Mouse (Mus musculus) left cerebral cortex, adult 18-20 months (tissue): Measurements from ENCODE around the gene Mfap5. TPM values are rescaled to one million over a fixed set of nuclear protein-coding genes. Genes with fewer than 3 reads are reported as not detected.
A peak's percentile ranks its signal among the peaks of the same experiment; 100 is the strongest.
"Not testable (repeated sequence)": the region's sequence is repeated elsewhere in the genome, so short reads cannot be mapped to it uniquely, and the experiment has no call there.

Experiments
- DNase-seq, 2 experiments: peaks; one replicate each; pipeline ENCODE4 v3.0.0; 2021 to 2022; ENCODE audit warnings: low spot score in 2 of 2, mixed read lengths in 1 of 2
- total RNA-seq, 2 experiments: library from RNA; stranded (reverse); gene quantifications; 2 replicates each; pipeline ENCODE4 v1.2.3; 2021

Mfap5 gene
- total RNA-seq, 2 experiments from 2014 or later: 0.40 to 0.96 TPM

DNA sequence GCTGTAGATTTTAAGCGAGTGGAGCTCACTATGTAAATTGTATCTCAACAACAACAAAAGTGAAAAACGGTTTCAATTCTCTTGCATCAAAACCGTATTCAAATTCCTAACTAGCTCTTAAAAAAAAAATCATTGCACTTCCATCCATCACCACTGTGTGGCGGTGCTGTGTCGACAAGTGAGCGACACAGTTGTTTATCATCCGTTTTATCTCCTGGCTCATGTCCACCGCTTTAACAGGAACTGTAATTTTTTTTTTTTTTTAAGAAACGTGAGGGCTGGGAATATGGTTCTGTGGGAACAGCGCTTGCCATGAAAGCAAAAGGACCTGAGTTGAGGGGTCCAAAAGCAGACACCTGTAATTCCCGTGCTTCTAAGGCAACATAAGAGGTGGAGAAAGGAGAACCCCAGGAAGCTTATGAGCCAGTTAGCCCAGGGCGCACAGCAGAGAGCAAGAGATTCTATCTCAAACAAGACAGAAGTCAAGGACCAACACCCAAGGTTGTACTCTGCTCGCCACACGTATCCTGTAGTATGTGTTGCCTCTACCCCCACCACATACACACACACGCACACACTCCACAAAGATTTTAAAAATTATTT, 51.4 kb downstream of the Mfap5 start:
- DNase-seq: peak; percentile 82 to 83

DNA sequence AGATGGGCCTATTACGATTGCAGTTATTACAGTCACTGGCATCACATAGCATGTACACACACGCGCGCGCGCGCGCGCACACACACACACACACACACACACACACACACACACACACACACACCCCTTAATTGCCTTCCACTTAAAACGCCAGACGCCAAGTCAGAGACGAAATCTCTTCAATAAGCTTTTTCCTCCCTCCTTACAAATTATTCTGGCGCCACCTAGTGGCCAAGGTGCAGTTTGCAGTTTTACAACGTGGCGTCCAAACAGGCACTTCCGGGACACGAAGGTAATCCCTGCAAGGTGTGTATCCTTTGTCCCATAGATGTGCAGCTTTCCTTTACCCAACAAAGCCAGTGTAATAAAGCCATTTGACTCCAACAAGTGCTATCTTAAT, 54.8 kb downstream of the Mfap5 start:
- DNase-seq: peak; percentile 60 to 75

DNA sequence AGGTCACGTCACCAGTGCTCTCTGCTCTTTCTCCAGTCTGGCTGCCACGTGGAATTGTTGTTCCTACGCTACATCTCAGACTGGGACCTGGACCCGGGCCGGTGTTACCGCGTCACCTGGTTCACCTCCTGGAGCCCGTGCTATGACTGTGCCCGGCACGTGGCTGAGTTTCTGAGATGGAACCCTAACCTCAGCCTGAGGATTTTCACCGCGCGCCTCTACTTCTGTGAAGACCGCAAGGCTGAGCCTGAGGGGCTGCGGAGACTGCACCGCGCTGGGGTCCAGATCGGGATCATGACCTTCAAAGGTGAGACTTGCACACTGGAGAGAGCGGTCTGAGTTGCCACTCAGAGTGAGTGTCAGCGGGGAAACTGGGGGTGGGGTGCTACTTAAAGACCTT, 55.4 kb downstream of the Mfap5 start:
- no peak for DNase-seq

DNA sequence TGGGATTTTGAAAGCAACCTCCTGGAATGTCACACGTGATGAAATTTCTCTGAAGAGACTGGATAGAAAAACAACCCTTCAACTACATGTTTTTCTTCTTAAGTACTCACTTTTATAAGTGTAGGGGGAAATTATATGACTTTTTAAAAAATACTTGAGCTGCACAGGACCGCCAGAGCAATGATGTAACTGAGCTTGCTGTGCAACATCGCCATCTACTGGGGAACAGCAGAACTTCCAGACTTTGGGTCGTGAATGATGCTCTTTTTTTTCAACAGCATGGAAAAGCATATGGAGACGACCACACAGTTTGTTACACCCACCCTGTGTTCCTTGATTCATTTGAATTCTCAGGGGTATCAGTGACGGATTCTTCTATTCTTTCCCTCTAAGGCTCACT, 56.8 kb downstream of the Mfap5 start:
- DNase-seq: peak; percentile 67 to 70

DNA sequence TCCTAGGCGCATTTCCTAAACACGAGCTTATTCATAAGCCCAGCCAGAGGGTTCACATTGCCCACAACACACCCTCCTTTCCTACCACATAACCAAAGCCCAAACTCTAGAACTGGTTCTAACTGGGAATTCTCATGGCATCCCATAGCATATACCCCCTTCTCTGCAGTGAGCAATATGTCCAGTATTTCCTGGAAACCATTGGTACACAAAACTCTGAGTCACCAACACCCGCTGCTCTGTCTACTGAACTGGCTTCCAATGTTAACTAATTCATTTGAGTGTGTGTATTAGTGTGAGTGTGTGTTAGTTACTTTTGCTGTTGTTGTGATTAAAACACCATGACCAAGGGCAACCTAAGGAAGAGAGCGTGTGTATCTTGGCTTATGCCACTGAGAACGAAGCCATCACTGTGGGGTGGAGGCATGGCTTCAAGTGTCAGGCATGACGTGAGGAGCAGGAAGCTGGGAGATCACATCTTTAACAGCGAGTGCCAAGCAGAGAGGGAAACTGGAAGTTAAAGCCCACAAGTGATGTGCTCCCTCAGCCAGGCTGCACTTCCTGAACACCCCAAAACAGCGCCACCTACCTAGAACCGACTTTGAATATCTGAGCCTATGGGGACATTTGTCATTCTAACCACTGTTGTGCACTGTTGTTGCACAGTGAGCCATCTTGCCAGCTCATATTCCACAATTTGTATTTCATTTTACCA, 59.6 kb downstream of the Mfap5 start:
- DNase-seq: no peak

DNA sequence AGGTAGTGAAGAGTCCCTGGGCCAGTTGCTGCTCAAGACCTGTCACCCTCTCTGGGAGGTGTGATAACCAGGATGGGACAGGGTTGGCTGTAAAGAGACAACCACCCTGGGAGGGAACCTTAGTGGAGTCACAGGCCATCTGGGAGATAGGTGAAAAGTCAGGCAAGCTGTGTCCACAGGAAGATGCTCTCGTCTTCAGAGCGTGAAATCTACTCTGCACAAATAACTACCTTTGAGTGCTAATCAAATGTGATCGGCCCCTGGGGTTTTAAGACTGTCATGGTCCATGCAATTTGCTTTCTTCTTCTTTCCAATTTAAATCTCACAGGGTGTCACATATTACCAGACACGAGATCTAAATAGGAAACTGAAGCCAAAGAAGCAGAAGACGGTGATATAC, 63.5 kb downstream of the Mfap5 start:
- no peak for DNase-seq

DNA sequence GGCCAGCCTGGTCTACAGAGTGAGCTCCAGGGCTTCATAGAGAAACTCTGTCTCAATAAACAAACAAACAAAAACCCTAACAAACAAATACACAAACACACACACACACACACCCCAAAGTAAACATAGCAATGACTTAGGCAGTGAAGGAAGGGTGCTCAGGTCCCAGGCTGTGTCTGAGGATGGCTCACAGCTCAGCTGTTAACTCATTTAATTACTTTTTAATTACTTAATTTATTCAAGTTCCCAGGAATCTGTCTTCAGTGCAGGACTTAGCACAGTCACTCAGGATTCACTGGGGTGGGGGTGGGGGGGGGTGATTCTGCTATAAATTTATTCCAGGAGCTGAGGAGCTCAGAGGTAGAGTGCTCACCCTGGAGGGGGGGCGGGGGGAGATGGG, 64.1 kb downstream of the Mfap5 start:
- DNase-seq: no peak

DNA sequence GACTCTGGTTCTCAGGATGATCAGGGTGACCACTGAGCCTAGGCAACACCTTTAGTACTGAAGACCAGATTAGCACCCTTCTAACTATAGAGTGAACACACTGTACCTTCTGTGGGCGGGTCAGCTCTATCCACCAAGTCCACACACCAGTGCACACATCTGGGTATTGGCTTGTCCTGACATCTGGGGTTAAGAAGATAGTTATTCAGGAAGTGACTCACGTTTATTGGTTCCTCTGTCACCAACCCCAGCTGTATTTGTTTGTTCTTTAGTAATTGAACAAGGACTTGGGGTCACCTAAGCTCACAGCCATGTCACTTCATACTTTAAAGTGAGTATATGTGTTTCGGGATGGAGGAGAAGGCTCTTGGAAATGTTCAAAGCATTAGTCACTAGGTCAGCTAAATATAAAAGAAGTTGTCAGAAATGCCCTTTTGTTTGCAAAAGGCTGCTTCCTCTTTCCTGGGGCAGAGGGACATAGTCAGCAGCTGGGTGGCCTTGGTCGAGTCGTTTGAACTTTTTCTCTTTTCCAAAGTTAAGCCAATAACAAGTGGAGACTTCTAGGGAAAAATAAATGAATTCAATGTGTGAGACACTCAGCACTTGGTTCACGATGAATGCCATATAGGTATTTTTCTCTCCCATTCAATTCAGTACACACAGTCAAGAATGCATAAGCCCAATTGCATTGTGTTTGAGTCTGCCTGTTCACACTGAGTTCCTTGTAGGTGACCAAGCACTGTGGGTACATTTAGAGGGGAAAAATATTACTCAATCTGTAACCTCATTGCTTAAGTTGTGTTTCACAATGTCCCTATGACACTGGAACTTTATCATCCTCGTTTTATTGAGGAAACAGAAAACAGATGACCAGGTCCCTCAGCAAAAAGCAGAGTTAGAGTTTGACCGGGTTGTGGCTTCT, 65.3 kb downstream of the Mfap5 start:
- no peak for DNase-seq

DNA sequence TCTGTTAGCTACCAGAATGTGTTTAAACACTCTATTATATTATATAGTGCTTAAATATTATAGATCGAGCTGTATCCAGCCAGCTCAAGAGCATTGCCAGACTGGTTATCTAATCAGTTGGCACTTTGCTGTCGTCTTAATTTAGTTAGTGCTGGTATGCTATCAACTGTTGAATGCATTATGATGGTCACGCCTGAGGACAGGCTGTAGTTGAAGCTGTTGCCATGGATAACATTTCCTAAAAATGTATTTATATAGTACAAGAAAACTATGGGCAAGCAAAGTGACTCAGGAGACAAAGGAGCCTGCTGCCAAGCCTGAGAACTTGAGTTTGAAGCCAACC, 65.9 kb downstream of the Mfap5 start:
- DNase-seq: no peak

DNA sequence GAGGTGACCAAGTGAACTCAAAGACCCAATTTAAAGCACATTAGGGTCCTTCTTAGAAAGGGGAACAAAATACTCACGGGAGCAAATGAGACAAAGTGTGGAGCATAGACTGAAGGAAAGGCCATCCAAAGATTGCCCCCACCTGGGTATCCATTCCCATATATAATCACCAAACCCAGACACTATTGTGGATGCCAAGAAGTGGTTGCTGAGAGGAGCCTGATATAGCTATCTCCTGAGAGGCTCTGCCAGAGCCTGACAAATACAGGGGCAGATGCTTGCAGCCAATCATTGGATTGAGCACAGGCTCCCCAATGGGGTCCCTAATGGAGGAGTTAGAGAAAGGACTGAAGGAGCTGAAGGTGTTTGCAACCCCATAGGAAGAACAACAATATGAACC, 69.4 kb downstream of the Mfap5 start:
- not testable (repeated sequence) for DNase-seq

DNA sequence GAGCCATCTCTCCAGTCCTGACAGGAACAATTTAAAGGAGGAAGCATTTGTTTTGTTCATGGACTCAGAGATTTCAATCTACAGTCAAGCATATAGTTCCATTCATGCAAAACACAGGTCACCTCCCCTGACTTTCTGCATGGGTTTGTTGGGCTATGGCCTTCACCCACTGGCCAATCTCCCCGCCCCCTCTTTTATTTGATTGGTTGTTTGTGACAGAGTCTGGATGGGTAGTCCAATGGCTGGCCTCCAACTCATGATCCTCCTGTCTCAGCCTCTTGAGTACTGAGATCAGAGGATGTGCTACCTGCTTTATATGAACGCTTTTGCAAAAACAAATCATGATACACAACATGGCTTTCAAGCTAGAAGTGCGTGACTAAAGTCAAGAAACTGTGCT, 71.4 kb downstream of the Mfap5 start:
- no peak for DNase-seq

Other genes with a start within 250 kb of the Mfap5 start
- under 1 TPM in 1 of 2 experiments, not detected in 1; 0.23 TPM for gene Klrg1, start 223.0 kb upstream of the Mfap5 start, total RNA-seq
- gene M6pr, start 197.1 kb upstream of the Mfap5 start, total RNA-seq: 10 to 100 TPM; 72.9 to 79.3 TPM
- 10 to 100 TPM; 58.2 to 62.3 TPM for gene Phc1, start 165.3 kb upstream of the Mfap5 start, total RNA-seq
- gene Rimklb, start 7.1 kb upstream of the Mfap5 start, total RNA-seq: 10 to 100 TPM; 56.3 to 59.9 TPM
- not detected for gene Aicda, start 48.0 kb downstream of the Mfap5 start, total RNA-seq
- 1 to 10 TPM; 1.2 to 1.7 TPM for gene Apobec1, start 96.6 kb downstream of the Mfap5 start, total RNA-seq
- gene Gdf3, start 104.2 kb downstream of the Mfap5 start, total RNA-seq: not detected
- not detected for gene Dppa3, start 120.6 kb downstream of the Mfap5 start, total RNA-seq
- gene Nanog, start 201.6 kb downstream of the Mfap5 start, total RNA-seq: not detected